Mouse (Mus musculus) liver, adult 2 months (tissue): ENCODE measurements at regions not wholly inside any gene's neighbourhood (a gene's known extent, or its start where the extent isn't known, plus 50 kb on each side); places are given as distances from the start of the nearest gene placed in this dataset.

Experiments
- CTCF ChIP-seq: fragments of 200-500 bp; IDR thresholded peaks from 2 replicates; pipeline ENCODE4 v1.5.1; 2011; ENCODE audit warnings: low read depth, low read length, control low read depth
- POLR2A ChIP-seq: fragments of 200-500 bp; IDR thresholded peaks from 2 replicates; pipeline ENCODE4 v1.6.1; 2011; ENCODE audit warnings: low read length, control low read depth; ENCODE audit not compliant: insufficient read depth; ENCODE audit errors: extremely low read depth

GRCm38 (mm10) chr16:24172065-24172464 lies 183.4 kb upstream of the Bcl6 start:
- no peak for TF ChIP-seq CTCF
- no peak for TF ChIP-seq POLR2A
